ENCODE assay signal across 8 mouse cellular contexts in genomic region chr8:126593889-126594480, GRCm38 (mm10). TPM values are rescaled to one million over a fixed set of nuclear protein-coding genes. Genes with fewer than 3 reads are reported as not detected.
DNase-seq lines count a peak whose midpoint lies in the region; ATAC-seq lines count a peak whose summit lies in the region.

Irf2bp2 (minus strand) TSS chr8:126593986.

- peak; percentile 78 to 87 for DNase-seq in gastrocnemius, adult 8-10 months (ENCODE audit: low spot score in 2 of 2)
- DNase-seq in hindlimb bud, embryonic 11.5 days (ENCODE audit: extremely low spot score, low read depth, low spot score): peak; percentile 86
- peak; percentile 90 to 92 for DNase-seq in left cerebral cortex, postnatal 14 days (ENCODE audit: low spot score in 2 of 2)
- peak; percentile 96 for DNase-seq in mesoderm, embryonic 11.5 days (ENCODE audit: low read depth, low spot score)
- peak; percentile 84 to 89 for DNase-seq in right cerebral cortex, postnatal 36 days (ENCODE audit: low spot score in 2 of 2)
- peak; percentile 94 for DNase-seq in yolk sac, embryonic 10.5 days (ENCODE audit: low spot score)

- intact Hi-C loops in left cerebral cortex, postnatal 14 days (cut with DNase I): loop anchor here (1.0 to 5.0 kb wide), 4 partner anchors 70 to 327 kb away; no protein-coding TSS in a partner anchor

- ATAC-seq in activated CD4-positive, CD25-positive, alpha-beta regulatory T cell, adult 4 months: peak; percentile 27
- ATAC-seq in common myeloid progenitor, adult 5-6 weeks (replicated peaks; ENCODE audit: low read depth, poor library complexity, severe bottlenecking): peak; percentile 13

RNA-seq across cellular contexts. Expression of gene Irf2bp2, which starts in this region (rescaled TPM):
- 10 to 100 TPM; 17.8 to 22.2 TPM for polyA plus RNA-seq in activated CD4-positive, CD25-positive, alpha-beta regulatory T cell, adult 4 months (2017; shearing (Covaris generic))
- total RNA-seq in common myeloid progenitor, adult 5-6 weeks (2017): 72.3 and 85.4 TPM in 2 replicates
- total RNA-seq in gastrocnemius, adult 8-10 months (2022): 10 to 100 TPM; 22.2 to 31.2 (median 23.5) TPM
- total RNA-seq in left cerebral cortex, postnatal 14 days (2021): 10 to 100 TPM; 56.9 to 62.5 TPM

Comparison
In these comparisons a context has a peak if more than half of its experiments do, and no peak if none do; other contexts are left out.
1. Peak in every context shown above with its lines: DNase-seq and ATAC-seq.